Mouse (Mus musculus): ENCODE results near the gene Irx3.

- TF ChIP-seq POLR2A (IDR thresholded peaks at IDR 0.05; ENCODE audit: insufficient read depth, low read depth, low read length) (no peak), CTCF (IDR thresholded peaks at IDR 0.05; ENCODE audit: insufficient read depth, low read depth, low read length) (no peak)
These were observed 52.5 kb downstream of the Irx3 start for GRCm38 (mm10) chr8:91749412-91749811.
